Mouse (Mus musculus): ENCODE measurements around the gene Rab1b. TPM values are rescaled to one million over a fixed set of nuclear protein-coding genes. Genes with fewer than 3 reads are reported as not detected.

Rab1b gene
- polyA plus RNA-seq, 1 experiment, result 16.9 TPM

- H3K27me3 ChIP-seq (ENCODE audit: control insufficient read depth), result peaks cover 28% of the 10 kb centered on the region
- no peaks in the 10 kb centered on the region for H3K9me3 ChIP-seq (ENCODE audit: control insufficient read depth, low read length)
- H3K4me1 ChIP-seq (ENCODE audit: control insufficient read depth), result peaks cover 8% of the 10 kb centered on the region
- no peaks in the 10 kb centered on the region for H3K36me3 ChIP-seq (ENCODE audit: control insufficient read depth)
- TF ChIP-seq GATA1 (IDR thresholded peaks at IDR 0.05; ENCODE audit: low read length) (no peak), TAL1 (IDR thresholded peaks at IDR 0.05; ENCODE audit: low read length) (no peak)
- no peak overlapping the region for H3K4me3 ChIP-seq (replicated peaks)
Observed at GRCm38 (mm10) chr19:5123241-5123640, 16.4 kb upstream of the Rab1b start.

- no peaks in the 10 kb centered on the region for H3K36me3 ChIP-seq (ENCODE audit: control insufficient read depth)
- no peaks in the 10 kb centered on the region for H3K9me3 ChIP-seq (ENCODE audit: control insufficient read depth, low read length)
- no peak overlapping the region for H3K4me3 ChIP-seq (replicated peaks)
- peaks cover 35% of the 10 kb centered on the region for H3K27me3 ChIP-seq (ENCODE audit: control insufficient read depth)
- TF ChIP-seq TAL1 (IDR thresholded peaks at IDR 0.05; ENCODE audit: low read length), result no peak
- no peak for TF ChIP-seq GATA1 (IDR thresholded peaks at IDR 0.05; ENCODE audit: low read length)
- H3K4me1 ChIP-seq (ENCODE audit: control insufficient read depth), result peaks cover 15% of the 10 kb centered on the region
Observed at GRCm38 (mm10) chr19:5122492-5122891, 15.6 kb upstream of the Rab1b start.

- Histone ChIP-seq H3K4me1 (ENCODE audit: control insufficient read depth) (peaks cover 22% of the 10 kb centered on the region), H3K9me3 (ENCODE audit: control insufficient read depth, low read length) (no peaks in the 10 kb centered on the region), H3K4me3 (replicated peaks) (peak within 1 kb of the TSS; percentile 78), H3K27me3 (ENCODE audit: control insufficient read depth) (peaks cover 28% of the 10 kb centered on the region), H3K36me3 (ENCODE audit: control insufficient read depth) (no peaks in the 10 kb centered on the region)
- no peak for TF ChIP-seq TAL1 (IDR thresholded peaks at IDR 0.05; ENCODE audit: low read length)
- TF ChIP-seq GATA1 (IDR thresholded peaks at IDR 0.05; ENCODE audit: low read length), result no peak
Observed at GRCm38 (mm10) chr19:5118384-5118698, 11.5 kb upstream of the Rab1b start, which contains the start of gene Klc2. Klc2 (minus strand) TSS chr19:5118560.

GRCm38 (mm10) chr19:5117494-5118383 lies 10.9 kb upstream of the Rab1b start:
- peak overlapping the region; percentile 78 for H3K4me3 ChIP-seq (replicated peaks)
- H3K9me3 ChIP-seq (ENCODE audit: control insufficient read depth, low read length), result no peaks in the 10 kb centered on the region

GRCm38 (mm10) chr19:5113783-5114182 lies 6.9 kb upstream of the Rab1b start:
- H3K36me3 ChIP-seq (ENCODE audit: control insufficient read depth), result peaks cover 21% of the 10 kb centered on the region
- no peak overlapping the region for H3K4me3 ChIP-seq (replicated peaks)
- peaks cover 18% of the 10 kb centered on the region for H3K27me3 ChIP-seq (ENCODE audit: control insufficient read depth)
- TF ChIP-seq GATA1 (IDR thresholded peaks at IDR 0.05; ENCODE audit: low read length), result no peak
- no peak for TF ChIP-seq TAL1 (IDR thresholded peaks at IDR 0.05; ENCODE audit: low read length)
- peaks cover 32% of the 10 kb centered on the region for H3K4me1 ChIP-seq (ENCODE audit: control insufficient read depth)
- H3K9me3 ChIP-seq (ENCODE audit: control insufficient read depth, low read length), result no peaks in the 10 kb centered on the region

More at GRCm38 (mm10) chr19:5117494-5118383, 10.9 kb upstream of the Rab1b start:
- H3K27me3 ChIP-seq (ENCODE audit: control insufficient read depth), result peaks cover 26% of the 10 kb centered on the region
- H3K36me3 ChIP-seq (ENCODE audit: control insufficient read depth), result peaks cover 1% of the 10 kb centered on the region
- TF ChIP-seq GATA1 (IDR thresholded peaks at IDR 0.05; ENCODE audit: low read length) (no peak), TAL1 (IDR thresholded peaks at IDR 0.05; ENCODE audit: low read length) (no peak)
- H3K4me1 ChIP-seq (ENCODE audit: control insufficient read depth), result peaks cover 22% of the 10 kb centered on the region

- no peak overlapping the region for H3K4me3 ChIP-seq (replicated peaks)
- no peak for TF ChIP-seq TAL1 (IDR thresholded peaks at IDR 0.05; ENCODE audit: low read length)
- TF ChIP-seq GATA1 (IDR thresholded peaks at IDR 0.05; ENCODE audit: low read length), result no peak
- peaks cover 47% of the 10 kb centered on the region for H3K4me1 ChIP-seq (ENCODE audit: control insufficient read depth)
- no peaks in the 10 kb centered on the region for H3K27me3 ChIP-seq (ENCODE audit: control insufficient read depth)
- no peaks in the 10 kb centered on the region for H3K9me3 ChIP-seq (ENCODE audit: control insufficient read depth, low read length)
- peaks cover 25% of the 10 kb centered on the region for H3K36me3 ChIP-seq (ENCODE audit: control insufficient read depth)
Observed at GRCm38 (mm10) chr19:5109659-5110453, 3.0 kb upstream of the Rab1b start.

- no peak for TF ChIP-seq GATA1 (IDR thresholded peaks at IDR 0.05; ENCODE audit: low read length)
- TF ChIP-seq TAL1 (IDR thresholded peaks at IDR 0.05; ENCODE audit: low read length), result no peak
Observed at GRCm38 (mm10) chr19:5108702-5109101, 1.8 kb upstream of the Rab1b start.

GRCm38 (mm10) chr19:5108271-5108575 lies 1.4 kb upstream of the Rab1b start:
- Histone ChIP-seq H3K4me1 (ENCODE audit: control insufficient read depth) (peaks cover 52% of the 10 kb centered on the region), H3K27me3 (ENCODE audit: control insufficient read depth) (no peaks in the 10 kb centered on the region), H3K9me3 (ENCODE audit: control insufficient read depth, low read length) (no peaks in the 10 kb centered on the region), H3K4me3 (replicated peaks) (no peak overlapping the region), H3K36me3 (ENCODE audit: control insufficient read depth) (peaks cover 41% of the 10 kb centered on the region)
- TF ChIP-seq TAL1 (IDR thresholded peaks at IDR 0.05; ENCODE audit: low read length), result no peak
- no peak for TF ChIP-seq GATA1 (IDR thresholded peaks at IDR 0.05; ENCODE audit: low read length)

More at GRCm38 (mm10) chr19:5108702-5109101, 1.8 kb upstream of the Rab1b start:
- Histone ChIP-seq H3K4me3 (replicated peaks) (no peak overlapping the region), H3K36me3 (ENCODE audit: control insufficient read depth) (peaks cover 36% of the 10 kb centered on the region), H3K9me3 (ENCODE audit: control insufficient read depth, low read length) (no peaks in the 10 kb centered on the region), H3K4me1 (ENCODE audit: control insufficient read depth) (peaks cover 52% of the 10 kb centered on the region), H3K27me3 (ENCODE audit: control insufficient read depth) (no peaks in the 10 kb centered on the region)

All from erythroblast, embryonic 14.5 days (primary cell).